Mouse (Mus musculus) urinary bladder, postnatal 14 days (tissue): ENCODE results near the gene Creb3l4.

Experiments used
- DNase-seq: peaks from one replicate; pipeline ENCODE4 v3.0.0; 2021; ENCODE audit warnings: low spot score

Creb3l4 gene

DNA sequence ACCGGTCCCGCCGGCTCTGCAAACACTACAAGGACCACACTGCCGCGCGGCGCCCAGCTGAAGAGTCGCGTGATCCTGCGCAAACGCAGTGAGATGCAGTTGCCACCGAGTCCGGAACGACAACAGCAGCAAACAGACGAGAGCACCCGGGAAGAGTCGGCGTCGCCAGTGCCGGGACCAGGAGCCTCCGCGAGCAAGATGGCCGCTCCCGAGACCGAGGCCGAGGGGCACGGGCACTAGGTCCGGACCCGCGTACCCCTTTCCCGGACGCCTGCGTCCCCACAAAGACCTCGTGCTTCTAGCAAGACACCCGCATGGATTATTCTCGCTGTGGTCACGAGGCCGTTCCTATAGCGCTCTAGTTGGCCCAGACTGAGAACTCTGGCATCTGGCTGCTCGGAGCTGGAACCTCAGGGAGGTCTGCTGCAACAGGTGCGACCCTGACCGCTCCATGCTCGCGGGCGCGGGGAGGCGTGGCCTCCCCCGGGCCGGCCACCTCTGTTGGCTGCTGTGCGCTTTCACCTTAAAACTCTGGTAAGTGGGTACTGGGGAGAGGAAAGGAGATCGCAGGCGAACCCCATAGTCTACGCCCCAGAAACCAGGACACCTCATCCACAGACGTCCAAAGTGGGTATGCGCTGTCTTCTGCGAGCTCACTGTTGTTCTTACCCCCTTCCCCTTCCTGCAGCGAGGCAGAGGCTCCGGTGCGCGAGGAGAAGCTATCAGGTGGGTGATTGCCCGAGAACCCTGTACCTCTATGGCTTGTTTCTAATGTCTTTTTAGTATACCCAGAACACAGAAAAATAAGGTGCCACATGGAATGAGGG lies 11.6 kb downstream of the Creb3l4 start, which contains the start of gene Jtb:
Gene Jtb (plus strand): TSS at position 91 of the 827 bp plus-strand sequence.
- DNase-seq: peak; percentile 94

DNA sequence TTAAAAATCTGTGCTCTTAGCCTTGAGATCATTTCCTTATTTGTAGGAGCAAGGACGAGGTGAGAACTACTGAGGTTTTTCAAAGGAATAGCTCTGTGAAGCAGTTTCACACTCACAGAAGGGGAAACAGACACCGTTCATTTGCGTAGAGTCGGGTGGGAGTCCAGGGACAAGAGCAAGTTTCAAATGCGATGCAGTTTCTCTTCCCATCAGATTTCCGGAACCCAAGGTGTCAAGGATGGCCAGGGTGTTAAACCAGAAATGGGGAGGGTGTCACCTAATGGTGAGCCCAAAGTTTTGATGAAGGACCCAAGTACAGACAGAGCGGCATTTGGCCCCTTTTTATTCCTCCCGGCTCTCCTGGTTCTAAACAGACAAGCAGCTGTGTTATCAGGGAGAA lies 12.2 kb downstream of the Creb3l4 start:
- no peak for DNase-seq

DNA sequence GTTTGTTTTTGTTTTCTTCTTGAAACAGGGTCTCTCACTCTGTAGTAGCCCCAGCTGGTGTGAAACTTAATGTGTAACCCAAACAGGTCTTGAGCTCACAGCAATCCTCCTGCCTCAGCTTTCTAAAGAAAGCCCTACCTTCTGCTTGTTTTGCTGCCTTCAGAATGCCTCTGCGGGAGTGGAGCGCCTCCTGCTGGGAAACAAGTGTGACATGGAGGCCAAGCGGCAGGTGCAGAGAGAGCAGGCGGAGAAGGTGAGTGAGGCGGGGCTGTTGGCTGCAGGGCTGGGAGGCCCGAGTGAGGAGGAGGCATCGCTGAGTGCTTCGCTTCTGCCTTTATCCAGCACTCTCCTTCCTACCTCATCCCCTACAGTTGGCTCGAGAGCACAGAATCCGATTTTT lies 19.0 kb downstream of the Creb3l4 start:
- DNase-seq: no peak

DNA sequence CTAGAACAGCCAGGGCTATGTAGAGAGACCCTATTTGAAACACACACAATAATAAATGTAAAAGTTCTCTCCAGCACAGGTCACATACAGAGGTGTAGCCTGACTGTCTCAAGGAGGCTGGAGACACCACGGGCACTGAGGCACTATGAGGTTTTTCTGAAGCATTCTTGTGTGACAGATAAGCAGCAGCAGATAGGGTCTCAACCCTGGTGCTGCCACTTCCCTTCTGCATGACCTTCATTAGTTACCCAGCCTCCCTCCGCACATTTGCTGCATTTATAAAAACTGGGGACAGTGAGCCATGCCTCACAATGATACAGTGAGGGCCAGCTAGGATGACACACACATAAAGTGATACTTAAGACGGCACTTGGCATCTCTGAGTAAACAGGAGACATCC lies 20.4 kb downstream of the Creb3l4 start:
- DNase-seq: no peak

DNA sequence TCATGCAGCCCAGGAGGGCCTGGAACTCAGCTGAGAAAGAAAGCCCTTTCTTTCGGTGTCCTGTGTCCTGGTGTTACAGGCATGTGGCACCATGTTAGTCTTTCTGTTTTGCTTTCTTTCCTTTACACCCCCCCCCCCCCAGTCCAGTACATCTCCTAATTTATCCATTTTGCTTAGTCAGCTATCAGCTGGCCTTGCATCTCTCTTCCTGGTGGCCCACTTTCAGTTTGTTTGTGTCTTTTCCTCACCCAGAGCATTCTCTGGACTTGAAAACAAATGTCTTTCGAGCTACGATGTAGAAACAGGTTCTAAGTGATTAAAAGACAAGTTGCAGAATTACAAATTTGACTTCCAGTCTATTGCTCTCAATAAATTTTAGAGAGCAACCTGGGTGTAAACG lies 20.9 kb downstream of the Creb3l4 start:
- no peak for DNase-seq

DNA sequence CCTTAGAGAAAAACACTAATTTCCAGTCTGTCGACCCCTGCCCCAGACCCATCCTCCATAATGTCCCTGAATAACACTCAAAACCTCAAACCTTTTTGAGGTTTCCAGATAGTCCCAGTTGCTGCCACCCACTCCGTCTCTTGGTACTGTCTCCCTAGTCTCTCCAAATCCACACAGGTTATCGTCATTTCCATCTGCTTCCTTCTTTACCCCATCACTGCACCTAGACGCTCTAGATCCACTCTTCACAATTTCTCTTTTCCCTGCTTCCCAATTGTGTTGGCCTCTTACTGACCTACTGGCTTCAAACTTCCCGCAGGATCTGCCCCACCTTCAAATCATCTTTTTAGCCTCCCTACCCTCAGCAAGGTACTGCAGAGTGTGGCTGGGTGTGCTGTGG lies 22.2 kb downstream of the Creb3l4 start:
- no peak for DNase-seq

DNA sequence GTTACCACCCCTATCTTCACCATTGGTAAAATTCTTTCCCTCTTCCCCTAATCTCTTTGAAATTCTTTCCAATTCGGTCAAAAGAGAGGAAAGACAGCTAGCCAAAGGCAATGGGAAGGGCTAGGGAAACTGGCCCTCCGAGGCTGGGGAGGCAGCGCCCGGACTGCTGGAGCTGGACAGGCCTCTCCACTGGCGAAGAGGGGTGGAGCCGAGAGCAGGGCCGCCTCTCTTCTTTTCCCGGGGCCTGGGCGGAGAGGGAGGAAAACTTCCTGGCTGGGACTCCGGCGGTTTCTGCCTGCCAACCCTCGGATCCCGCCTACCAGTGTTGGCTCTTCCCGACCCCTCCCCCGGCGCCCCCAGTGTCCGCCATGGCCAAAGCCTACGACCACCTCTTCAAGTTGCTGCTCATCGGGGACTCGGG lies 22.8 kb downstream of the Creb3l4 start:
- peak; percentile 84 for DNase-seq

DNA sequence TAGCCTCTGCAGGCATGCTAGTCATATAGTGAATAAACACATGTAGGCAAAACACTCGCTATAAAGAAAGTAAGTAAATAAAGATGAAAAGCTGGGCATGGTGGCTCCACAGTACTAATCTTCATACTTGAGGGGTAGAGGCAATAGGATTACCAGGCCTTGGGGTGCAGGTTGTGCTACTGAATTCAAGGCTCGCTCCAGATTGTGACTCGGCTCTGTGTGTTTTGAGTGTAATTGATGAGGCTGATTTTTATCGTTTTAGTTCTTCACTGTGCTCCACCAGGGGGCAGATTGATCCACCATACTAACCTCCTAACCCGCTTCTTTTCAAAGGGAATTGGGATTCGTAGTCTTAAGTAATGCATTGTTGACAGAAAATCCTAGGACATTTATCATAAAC lies 23.2 kb downstream of the Creb3l4 start:
- DNase-seq: peak; percentile 47

DNA sequence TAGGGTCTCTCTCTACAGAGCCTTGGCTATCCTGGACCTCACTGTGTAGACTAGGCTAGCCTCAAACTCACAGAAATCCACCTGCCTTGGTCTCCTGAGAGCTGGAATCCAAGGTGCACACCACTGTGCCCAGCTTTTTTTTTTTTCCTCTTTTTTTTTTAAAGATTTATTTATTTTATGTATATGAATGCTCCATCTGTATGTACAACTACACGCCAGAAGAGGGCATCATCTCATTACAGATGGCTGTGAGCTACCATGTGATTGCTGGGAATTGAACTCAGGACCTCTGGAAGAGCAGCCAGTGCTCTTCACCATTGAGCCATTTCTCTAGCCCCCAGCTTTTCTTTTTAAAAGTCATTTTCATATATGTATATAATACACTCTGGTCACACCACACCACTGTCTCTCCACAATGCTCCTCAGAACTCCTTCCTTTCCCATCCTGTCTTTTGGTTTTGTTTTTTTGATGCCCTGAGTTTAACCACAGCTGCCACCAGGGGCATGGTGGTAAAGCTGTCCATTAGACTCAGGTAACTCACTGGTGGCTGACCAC lies 27.4 kb downstream of the Creb3l4 start:
- DNase-seq: no peak

DNA sequence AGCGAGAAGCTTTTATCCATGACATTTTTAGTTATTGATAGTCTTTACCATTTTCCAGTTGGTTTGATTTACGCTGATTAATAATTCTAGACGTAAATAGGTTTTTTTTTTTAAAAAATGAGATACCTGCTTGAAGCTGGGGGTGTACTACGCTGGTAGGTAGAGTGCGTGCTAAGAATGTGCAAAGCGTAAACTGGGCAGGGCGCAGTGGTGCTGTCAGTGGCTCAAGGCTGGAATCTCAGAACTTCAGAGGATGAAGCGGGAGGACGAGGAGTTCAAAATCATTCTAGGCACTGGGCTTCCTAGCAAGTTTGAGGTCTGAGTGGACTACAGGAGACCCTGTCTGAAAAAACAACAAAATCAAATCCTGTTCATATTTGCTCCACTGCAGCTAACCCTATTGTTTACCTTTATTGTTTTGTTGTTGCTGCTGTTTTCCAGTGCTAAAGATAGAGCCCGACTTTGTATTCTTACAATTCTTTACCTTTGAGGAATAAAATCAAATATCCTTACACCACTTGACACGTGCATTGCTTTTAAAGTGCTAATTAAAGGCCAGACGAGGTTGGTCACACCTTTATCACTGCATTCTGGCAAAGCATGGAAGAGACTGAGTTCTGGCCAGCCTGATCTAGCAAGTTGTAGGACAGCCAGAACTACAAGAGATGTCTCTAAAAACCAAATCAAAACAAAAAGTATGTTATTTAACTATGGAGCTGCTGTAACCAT lies 29.2 kb downstream of the Creb3l4 start:
- peak; percentile 18 for DNase-seq

DNA sequence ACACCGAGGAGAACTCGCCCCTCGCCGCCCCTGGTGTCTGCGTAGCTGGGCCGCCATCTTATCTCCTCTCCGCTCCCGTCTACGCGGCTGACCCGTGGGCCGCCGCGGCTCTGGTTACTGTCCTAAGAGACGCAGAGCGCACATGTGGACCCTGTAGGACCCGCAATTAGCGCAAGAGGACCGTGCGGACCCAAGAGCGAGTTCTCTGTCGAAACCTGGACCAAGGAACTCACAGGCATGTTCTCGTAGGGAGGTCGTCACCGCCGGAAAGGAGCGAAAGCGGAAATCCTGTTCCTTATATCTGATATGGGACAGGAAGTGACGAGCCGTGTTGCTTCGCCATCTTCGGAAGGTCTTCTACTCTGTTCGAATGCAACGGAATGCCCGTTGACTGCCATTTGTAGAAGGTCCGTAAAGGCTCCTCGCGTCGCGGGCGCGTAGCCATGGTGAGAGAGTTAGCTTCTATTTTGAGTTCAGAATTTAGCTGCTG lies 29.9 kb downstream of the Creb3l4 start, which contains the start of the genes Rps27 and Rab13:
Gene Rps27 (minus strand): TSS at position 275 of the 490 bp plus-strand sequence.
Gene Rab13 (plus strand): TSS at position 319 of the 490 bp plus-strand sequence.
- peak; percentile 86 for DNase-seq

DNA sequence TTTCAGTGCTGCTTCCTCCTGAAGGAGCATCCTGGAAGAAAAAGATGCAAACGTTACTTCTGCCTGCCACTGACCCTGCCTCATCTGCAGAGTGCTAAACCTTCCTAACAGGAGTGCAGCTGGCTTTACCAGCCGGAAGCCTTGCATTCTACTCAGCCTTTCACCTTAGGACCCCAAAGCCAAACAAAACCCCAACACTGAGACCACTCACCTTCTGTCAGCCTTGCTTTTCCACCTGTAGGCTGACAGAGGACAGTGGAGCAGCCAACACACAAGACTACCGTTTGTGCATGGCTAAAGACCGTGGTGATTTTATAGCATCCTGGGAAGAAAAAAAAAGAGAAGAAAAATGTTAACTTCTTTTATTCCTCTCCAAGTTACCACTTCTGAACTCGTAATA lies 30.6 kb downstream of the Creb3l4 start:
- DNase-seq: no peak

DNA sequence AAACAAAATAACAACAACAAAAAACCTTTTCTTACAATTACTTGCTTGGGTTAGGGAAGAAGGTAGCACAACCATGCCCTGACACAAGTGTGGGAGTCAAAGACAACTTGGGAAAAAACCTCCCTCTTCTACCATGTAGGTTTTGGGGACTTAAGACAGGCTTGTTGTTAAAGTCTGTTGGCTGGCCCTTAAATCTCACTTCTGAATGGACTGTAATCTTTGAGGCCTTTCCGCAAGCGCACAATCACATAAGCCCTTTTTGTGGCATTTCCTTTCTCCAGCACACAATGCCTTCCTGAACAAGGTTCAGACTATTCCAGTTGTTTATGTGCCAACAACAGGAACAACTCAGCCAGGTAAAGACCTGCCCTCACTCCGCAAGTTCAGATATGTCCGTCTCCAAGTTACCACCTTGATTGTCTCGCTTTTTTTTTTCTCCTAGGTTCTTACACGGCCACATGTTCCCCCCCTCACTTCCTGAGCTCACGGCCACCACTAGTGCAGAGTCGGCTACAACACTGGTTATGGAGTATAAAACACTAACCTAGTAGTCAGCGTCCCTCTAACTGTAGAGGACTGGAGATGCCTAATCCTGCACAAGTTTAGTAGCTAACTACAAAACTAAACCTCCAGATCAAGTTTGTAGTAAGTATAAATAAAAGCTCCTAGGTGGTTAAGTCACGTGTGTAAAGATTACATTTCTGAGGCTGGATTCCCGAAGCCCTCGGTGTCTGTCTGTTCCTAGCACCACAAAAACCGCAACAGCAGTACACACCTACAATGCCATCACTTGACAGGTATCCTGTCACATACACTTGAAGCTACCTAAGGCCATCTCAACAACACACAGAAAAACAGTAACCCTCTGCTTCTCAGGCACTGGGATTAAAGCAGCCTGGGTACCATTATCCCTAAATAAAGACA lies 31.6 kb downstream of the Creb3l4 start:
- no peak for DNase-seq

DNA sequence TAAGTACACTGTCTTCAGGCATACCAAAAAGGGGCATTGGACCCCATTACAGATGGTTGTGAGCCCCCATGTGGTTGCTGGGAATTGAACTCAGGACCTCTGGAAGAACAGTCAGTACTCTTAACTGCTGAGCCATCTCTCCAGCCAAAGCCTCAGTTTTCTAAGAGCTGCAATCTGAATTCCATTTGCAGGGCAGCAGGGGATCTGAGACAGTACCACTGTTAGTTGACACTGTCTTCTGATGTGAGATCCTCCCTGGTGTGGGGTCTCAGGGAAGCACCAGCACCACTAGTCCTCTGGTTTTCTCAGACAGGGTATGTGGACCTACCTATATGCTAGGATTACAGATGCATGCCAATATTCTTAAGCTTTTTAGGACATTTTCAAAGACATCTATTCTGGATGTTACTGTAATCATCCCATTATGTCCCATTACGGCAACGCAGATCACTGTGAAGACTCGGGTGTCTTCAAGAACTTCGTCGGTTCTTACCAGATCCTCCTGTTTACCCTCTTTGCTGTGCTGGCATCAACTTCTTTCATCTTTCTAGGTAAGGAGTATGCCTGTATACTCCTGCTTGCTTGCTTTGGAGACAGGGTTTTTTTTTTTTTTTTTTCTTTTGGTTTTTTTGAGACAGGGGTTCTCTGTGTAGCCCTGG lies 33.3 kb downstream of the Creb3l4 start:
- DNase-seq: no peak

DNA sequence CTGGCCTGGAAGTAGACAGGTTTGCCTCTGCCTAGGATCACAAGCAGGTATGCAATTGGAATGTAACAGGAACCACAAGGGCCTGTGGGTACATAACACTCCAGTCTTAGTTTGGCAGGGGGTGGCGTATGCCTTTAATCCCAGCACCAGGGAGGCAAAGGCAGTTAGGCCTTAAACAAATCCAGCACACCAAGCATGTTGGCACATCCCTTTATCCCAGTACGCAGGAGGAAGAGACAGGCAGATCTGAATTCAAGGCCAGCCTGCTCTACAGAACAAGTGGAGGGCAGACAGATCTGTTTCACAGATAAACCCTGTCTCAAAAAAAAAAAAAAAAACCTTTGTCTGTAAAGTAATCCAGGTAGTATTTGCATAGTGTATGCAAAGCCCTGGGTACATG lies 34.6 kb downstream of the Creb3l4 start:
- no peak for DNase-seq

DNA sequence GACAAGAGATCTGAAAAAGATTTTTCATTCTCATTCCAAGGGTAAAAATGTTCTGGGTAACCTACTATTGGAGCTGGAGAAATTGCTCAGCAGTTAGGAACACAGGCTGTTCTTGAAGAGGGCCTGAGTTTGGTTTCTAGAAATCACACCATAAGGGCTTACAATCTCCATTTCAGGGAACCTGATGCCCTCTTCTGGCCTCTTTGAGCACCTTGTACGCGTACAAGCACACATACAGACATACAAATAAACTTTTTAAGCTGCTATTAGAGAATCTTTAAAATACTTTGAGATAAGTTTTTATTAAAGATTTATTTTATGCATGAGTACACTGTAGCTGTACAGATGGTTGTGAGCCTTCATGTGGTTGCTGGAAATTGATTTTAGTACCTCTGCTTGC lies 38.7 kb downstream of the Creb3l4 start:
- DNase-seq: no peak

DNA sequence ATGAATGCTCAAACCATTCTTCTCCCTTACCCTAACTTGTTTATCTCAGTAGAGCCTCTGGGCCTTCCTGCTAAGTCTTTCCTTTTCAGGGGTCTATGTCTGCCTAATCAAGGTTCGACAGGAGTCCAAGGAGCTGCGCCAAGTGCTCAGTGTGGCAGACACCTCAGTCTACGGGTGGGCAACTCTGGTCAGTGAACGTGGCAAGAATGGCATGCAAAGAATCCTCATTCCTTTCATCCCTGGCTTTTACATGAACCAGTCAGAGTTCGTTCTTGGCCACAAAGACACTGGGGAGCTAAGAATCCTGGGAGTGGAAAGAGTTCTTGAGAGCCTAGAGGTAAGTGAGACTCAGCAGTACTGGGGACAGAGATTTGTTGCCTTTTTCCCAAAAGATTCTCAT lies 39.7 kb downstream of the Creb3l4 start:
- DNase-seq: no peak

DNA sequence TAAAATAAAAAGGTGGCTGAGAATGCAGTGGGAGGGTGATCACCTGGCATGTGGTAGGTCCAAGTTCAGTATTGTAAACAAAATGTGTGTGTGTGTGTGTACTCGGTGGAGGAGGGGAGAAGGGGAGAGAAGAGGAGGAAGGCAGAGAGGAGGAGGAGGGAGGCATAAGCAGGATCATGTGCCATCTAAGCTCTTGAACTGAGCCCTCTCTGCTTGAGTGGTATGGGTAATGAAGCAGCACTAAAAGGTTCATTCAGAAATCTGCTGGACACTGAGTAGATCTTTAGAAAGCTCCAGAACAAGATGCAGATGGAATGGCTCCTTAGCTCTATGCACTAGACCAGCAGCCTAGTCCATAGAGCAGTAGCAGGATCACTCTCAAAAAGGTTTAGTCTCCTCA lies 40.4 kb downstream of the Creb3l4 start:
- DNase-seq: no peak

DNA sequence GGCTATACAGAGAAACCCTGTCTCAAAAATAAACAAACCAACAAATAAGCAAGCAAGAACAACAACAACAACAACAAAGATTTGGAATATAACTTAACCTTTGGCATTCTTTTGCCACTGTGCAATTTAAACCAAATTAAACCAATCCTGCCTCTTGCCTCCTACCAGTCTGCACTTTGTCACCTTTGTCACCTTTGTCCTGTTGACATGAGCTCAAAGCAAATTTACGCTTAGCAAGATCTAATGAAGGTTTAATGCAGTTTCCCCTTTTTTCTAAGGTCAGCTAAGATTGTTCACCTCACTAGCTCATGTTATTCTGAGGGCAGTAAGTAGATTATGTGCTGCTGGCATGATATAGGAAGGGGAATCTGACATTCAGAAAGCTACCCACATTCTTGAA lies 45.8 kb downstream of the Creb3l4 start:
- no peak for DNase-seq

DNA sequence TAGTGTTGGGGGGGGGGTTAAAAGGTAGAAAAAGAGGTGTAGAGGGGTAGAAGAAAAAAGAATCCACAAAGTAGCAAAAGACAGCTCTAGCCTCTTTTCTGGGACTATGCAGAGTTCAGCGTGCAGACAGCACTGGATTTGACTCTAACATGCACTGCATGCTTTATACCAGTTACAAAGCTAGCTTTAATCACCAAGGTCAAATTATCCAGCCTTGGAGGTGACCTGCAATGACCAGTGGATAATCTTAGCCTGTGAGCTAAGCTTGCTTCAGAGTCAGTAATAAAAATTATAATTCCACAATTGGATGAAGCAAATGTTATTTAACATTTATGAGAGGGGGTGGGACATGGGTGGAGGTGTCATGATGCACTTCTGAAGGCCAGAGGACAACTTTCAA lies 47.7 kb downstream of the Creb3l4 start:
- no peak for DNase-seq

DNA sequence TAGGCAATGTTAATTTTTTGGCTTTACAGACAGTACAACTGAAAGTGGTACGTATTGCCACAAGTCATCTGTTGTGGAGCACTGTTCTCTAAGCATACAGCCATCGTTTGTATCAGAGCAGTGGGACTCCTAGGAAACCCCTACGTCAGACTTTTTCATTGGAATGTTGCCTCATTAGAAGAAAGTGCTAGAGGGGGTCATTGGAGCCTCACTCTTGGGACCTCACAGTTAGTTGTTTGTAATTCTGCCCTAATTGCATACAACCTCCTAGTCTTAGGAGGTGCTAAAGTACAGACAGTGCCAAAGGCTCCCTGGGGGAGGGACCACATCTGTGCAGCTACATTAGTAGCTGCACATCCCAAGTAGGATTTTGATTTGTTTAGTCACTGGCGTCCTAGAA lies 48.6 kb downstream of the Creb3l4 start:
- no peak for DNase-seq
